Comparison of ENCODE assay signal across 22 mouse cellular contexts in genomic region chr4:77982094-77982493, GRCm38 (mm10).
DNase-seq lines count a peak whose midpoint lies in the region; ATAC-seq and TF ChIP-seq lines count a peak whose summit lies in the region.
"Had no signal": no experiment of that assay in that cellular context is flagged by ENCODE, and none has a peak within 500 bp of the region (broad histone marks: within the 10 kb centered on the region; RNA-seq: fewer than 3 reads in every experiment).

No protein-coding gene starts in this region.

- no peaks in the 10 kb centered on the region for H3K27me3 ChIP-seq in midbrain, embryonic 13.5 days
- H3K27me3 ChIP-seq in midbrain, postnatal 0 days (ENCODE audit: insufficient read depth, low read length) = no peaks in the 10 kb centered on the region
- no peaks in the 10 kb centered on the region for H3K27me3 ChIP-seq in forebrain, embryonic 15.5 days
- H3K27me3 ChIP-seq: embryonic facial prominence, embryonic 15.5 days; hindbrain, embryonic 12.5 days; Patski had no signal

- H3K9me3 ChIP-seq in midbrain, embryonic 13.5 days = no peaks in the 10 kb centered on the region
- no peaks in the 10 kb centered on the region for H3K9me3 ChIP-seq in midbrain, postnatal 0 days (ENCODE audit: low read length)
- no peaks in the 10 kb centered on the region for H3K9me3 ChIP-seq in forebrain, embryonic 15.5 days
- H3K9me3 ChIP-seq: embryonic facial prominence, embryonic 15.5 days; heart, embryonic 10.5 days; hindbrain, embryonic 12.5 days had no signal

- no peaks in the 10 kb centered on the region for H3K4me1 ChIP-seq in midbrain, embryonic 13.5 days (replicated peaks)
- H3K4me1 ChIP-seq in midbrain, postnatal 0 days (ENCODE audit: insufficient read depth, low read length) = no peaks in the 10 kb centered on the region
- H3K4me1 ChIP-seq in forebrain, embryonic 15.5 days = peaks cover 7% of the 10 kb centered on the region; the same call in 1 of the 2 replicates
- H3K4me1 ChIP-seq: embryonic facial prominence, embryonic 15.5 days; heart, embryonic 10.5 days; hindbrain, embryonic 12.5 days had no signal

- H3K27ac ChIP-seq in midbrain, embryonic 13.5 days = no peak overlapping the region
- H3K27ac ChIP-seq in midbrain, postnatal 0 days (ENCODE audit: low read depth, low read length) = no peak overlapping the region
- H3K27ac ChIP-seq in forebrain, embryonic 15.5 days (replicated peaks) = 0 out of 2 replicates have a peak overlapping the region, but pooled peaks have one; percentile 31
- H3K27ac ChIP-seq: embryonic facial prominence, embryonic 15.5 days; heart, embryonic 10.5 days; hindbrain, embryonic 12.5 days had no signal

- ATAC-seq in midbrain, embryonic 13.5 days = 0 out of 2 replicates have a peak, but pooled peaks have one; percentile 43
- no peak for ATAC-seq in midbrain, postnatal 0 days (ENCODE audit: low FRiP score)
- ATAC-seq in forebrain, embryonic 15.5 days (replicated peaks) = peak; percentile 71; the same call in 1 of the 2 replicates
- ATAC-seq: activated CD4-positive, CD25-positive, alpha-beta regulatory T cell, adult 4 months; hindbrain, embryonic 16.5 days; inflammation-experienced regulatory T-cells, adult 6 months; Patski had no signal

- no peak overlapping the region for H3K9ac ChIP-seq in midbrain, embryonic 13.5 days (replicated peaks)
- no peak overlapping the region for H3K9ac ChIP-seq in midbrain, postnatal 0 days (replicated peaks; ENCODE audit: low read length, poor library complexity, severe bottlenecking)
- H3K9ac ChIP-seq in forebrain, embryonic 15.5 days (replicated peaks) = no peak overlapping the region
- H3K9ac ChIP-seq: embryonic facial prominence, embryonic 15.5 days; hindbrain, embryonic 12.5 days had no signal

- no peak for TF ChIP-seq CTCF in midbrain, postnatal 0 days (IDR thresholded peaks at IDR 0.05)
- no peak for TF ChIP-seq CTCF in brain, embryonic 14.5 days (IDR thresholded peaks at IDR 0.05; ENCODE audit: borderline replicate concordance, extremely low read depth, insufficient read depth, insufficient read length)

- 88% methylated on average over 4 of the region's 4 CpGs for WGBS in midbrain, embryonic 13.5 days
- 75% methylated on average over 4 of the region's 4 CpGs for WGBS in midbrain, postnatal 0 days
- WGBS in forebrain, embryonic 15.5 days = 59% methylated on average over 4 of the region's 4 CpGs

- H3K4me3 ChIP-seq in midbrain, embryonic 13.5 days (replicated peaks) = no peak overlapping the region
- no peak overlapping the region for H3K4me3 ChIP-seq in midbrain, postnatal 0 days (ENCODE audit: low read depth, low read length)
- no peak overlapping the region for H3K4me3 ChIP-seq in forebrain, embryonic 15.5 days
- H3K4me3 ChIP-seq: embryonic facial prominence, embryonic 15.5 days; erythroblast, embryonic 14.5 days; heart, embryonic 10.5 days; hindbrain, embryonic 12.5 days had no signal

- DNase-seq in midbrain, postnatal 0 days (ENCODE audit: low spot score) = no peak
- DNase-seq in brain, embryonic 14.5 days (ENCODE audit: low read depth) = peak; percentile 50
- DNase-seq in retina, postnatal 1 day = no peak
- DNase-seq in Muller cell, postnatal 12 days (ENCODE audit: inconsistent ontology term) = no peak
- DNase-seq in kidney, postnatal 14 days = no peak
- DNase-seq: adrenal gland, postnatal 14 days; cerebellum, adult 2 months; cerebellum, postnatal 14 days; embryo, embryonic 11 days; heart, adult 18-20 months; heart, postnatal 10 days; heart, postnatal 4 days had no signal

- no peak overlapping the region for H3K4me2 ChIP-seq in midbrain, embryonic 13.5 days (replicated peaks)
- no peak overlapping the region for H3K4me2 ChIP-seq in midbrain, postnatal 0 days (ENCODE audit: low read depth, low read length, poor library complexity, severe bottlenecking)
- H3K4me2 ChIP-seq in forebrain, embryonic 15.5 days (replicated peaks) = no peak overlapping the region
- H3K4me2 ChIP-seq: embryonic facial prominence, embryonic 15.5 days; hindbrain, embryonic 12.5 days had no signal

- no peaks in the 10 kb centered on the region for H3K36me3 ChIP-seq in midbrain, embryonic 13.5 days
- no peaks in the 10 kb centered on the region for H3K36me3 ChIP-seq in midbrain, postnatal 0 days (ENCODE audit: insufficient read depth, low read length)
- H3K36me3 ChIP-seq in forebrain, embryonic 15.5 days = no peaks in the 10 kb centered on the region
- H3K36me3 ChIP-seq: embryonic facial prominence, embryonic 15.5 days; heart, embryonic 10.5 days; hindbrain, embryonic 12.5 days had no signal

- no peak for TF ChIP-seq POLR2A in brain, embryonic 14.5 days (IDR thresholded peaks at IDR 0.05; ENCODE audit: borderline replicate concordance, extremely low read depth, insufficient read depth, insufficient read length, poor library complexity, severe bottlenecking)
